Mouse (Mus musculus) heart, embryonic 10.5 days (tissue): ENCODE results near the gene Hfe2. TPM values are rescaled to one million over a fixed set of nuclear protein-coding genes. Genes with fewer than 3 reads are reported as not detected.

Source experiments
- DNase-seq: peaks from one replicate; pipeline ENCODE4 v3.0.0-alpha.2; 2017; ENCODE audit warnings: low spot score
- H3K27ac ChIP-seq: fragments of 300-500 bp; sonication (generic); 2 replicates; pipeline ENCODE4 v1.5.1; 2016; ENCODE audit warnings: mild to moderate bottlenecking
- H3K27me3 ChIP-seq: fragments of 300-500 bp; sonication (generic); 2 replicates; pipeline ENCODE4 v1.6.1; 2016; ENCODE audit warnings: mild to moderate bottlenecking; ENCODE audit not compliant: poor library complexity, insufficient read depth, severe bottlenecking
- H3K36me3 ChIP-seq: fragments of 300-500 bp; sonication (generic); 2 replicates; pipeline ENCODE4 v1.6.1; 2016; ENCODE audit warnings: mild to moderate bottlenecking, moderate library complexity
- H3K4me1 ChIP-seq: fragments of 300-500 bp; sonication (generic); 2 replicates; pipeline ENCODE4 v1.6.1; 2016; ENCODE audit warnings: mild to moderate bottlenecking
- H3K4me3 ChIP-seq: fragments of 300-500 bp; sonication (generic); 2 replicates; pipeline ENCODE4 v1.5.1; 2016; ENCODE audit warnings: mild to moderate bottlenecking, moderate library complexity
- H3K9me3 ChIP-seq: fragments of 300-500 bp; sonication (generic); 2 replicates; pipeline ENCODE4 v1.6.1; 2016; ENCODE audit warnings: mild to moderate bottlenecking, moderate library complexity
- WGBS: fragments of 180-500 bp; shearing (Covaris S2); methylation state at CpG from one replicate; pipeline ENCODE4 v1.1.7; 2016; 5-methylcytosine and 5-hydroxymethylcytosine counted together
- polyA plus RNA-seq: library from polyadenylated mRNA; unstranded; fragments of >200 nt; fragmentation: Nextera tagmentation; extraction: Ambion mirVana; gene quantifications from 2 replicates; pipeline ENCODE4 v1.2.1, GENCODE M21; 2016

Hfe2 gene
- polyA plus RNA-seq, 1 experiment from 2014 or later = 5.5 TPM

- H3K4me3 ChIP-seq = no peak overlapping the region
- WGBS = 61% methylated on average over 12 of the region's 12 CpGs
- DNase-seq = no peak
- H3K27me3 ChIP-seq = peaks cover 43% of the 10 kb centered on the region
- H3K36me3 ChIP-seq = 0 out of 2 replicates have a peak, but pooled peaks cover 1% of the 10 kb centered on the region
- H3K9me3 ChIP-seq = no peaks in the 10 kb centered on the region
- H3K27ac ChIP-seq = peak overlapping the region; percentile 83; the same call in 1 of the 2 replicates
- peaks cover 53% of the 10 kb centered on the region for H3K4me1 ChIP-seq
These were observed 753 bp upstream of the Hfe2 start for GRCm38 (mm10) chr3:96524028-96524810.

- peaks cover 48% of the 10 kb centered on the region for H3K4me1 ChIP-seq
- H3K9me3 ChIP-seq = no peaks in the 10 kb centered on the region
- 0 out of 2 replicates have a peak, but pooled peaks cover 3% of the 10 kb centered on the region for H3K36me3 ChIP-seq
- H3K27me3 ChIP-seq = peaks cover 47% of the 10 kb centered on the region
- WGBS = 61% methylated on average over 11 of the region's 11 CpGs
- peak overlapping the region; percentile 66 for H3K4me3 ChIP-seq
- peak overlapping the region; percentile 83; the same call in 1 of the 2 replicates for H3K27ac ChIP-seq
- DNase-seq = no peak
These were observed 1.2 kb downstream of the Hfe2 start for GRCm38 (mm10) chr3:96526013-96526762.

- Histone ChIP-seq H3K4me1 (peaks cover 48% of the 10 kb centered on the region), H3K27me3 (peaks cover 47% of the 10 kb centered on the region), H3K27ac (peak overlapping the region; percentile 83; the same call in 1 of the 2 replicates), H3K36me3 (0 out of 2 replicates have a peak, but pooled peaks cover 3% of the 10 kb centered on the region), H3K4me3 (peak overlapping the region; percentile 66), H3K9me3 (no peaks in the 10 kb centered on the region)
- 4% methylated on average over 44 of the region's 44 CpGs for WGBS
- DNase-seq = no peak
These were observed 2.0 kb downstream of the Hfe2 start for GRCm38 (mm10) chr3:96526864-96527542.

GRCm38 (mm10) chr3:96528506-96528905, 3.5 kb downstream of the Hfe2 start:
- H3K27ac ChIP-seq = no peak overlapping the region
- peaks cover 48% of the 10 kb centered on the region for H3K4me1 ChIP-seq
- 0 out of 2 replicates have a peak, but pooled peaks cover 3% of the 10 kb centered on the region for H3K36me3 ChIP-seq
- peaks cover 47% of the 10 kb centered on the region for H3K27me3 ChIP-seq
- DNase-seq = no peak
- WGBS = 49% methylated on average over 9 of the region's 9 CpGs
- no peak overlapping the region for H3K4me3 ChIP-seq
- H3K9me3 ChIP-seq = no peaks in the 10 kb centered on the region

GRCm38 (mm10) chr3:96532050-96532449, 7.1 kb downstream of the Hfe2 start:
- Histone ChIP-seq H3K4me3 (no peak overlapping the region), H3K27ac (no peak overlapping the region), H3K36me3 (0 out of 2 replicates have a peak, but pooled peaks cover 3% of the 10 kb centered on the region), H3K9me3 (no peaks in the 10 kb centered on the region), H3K27me3 (peaks cover 31% of the 10 kb centered on the region), H3K4me1 (peaks cover 17% of the 10 kb centered on the region)
- no peak for DNase-seq
- WGBS = 52% methylated on average over 7 of the region's 7 CpGs

GRCm38 (mm10) chr3:96534300-96534699, 9.3 kb downstream of the Hfe2 start:
- no peak overlapping the region for H3K4me3 ChIP-seq
- peaks cover 9% of the 10 kb centered on the region; the same call in 1 of the 2 replicates for H3K27me3 ChIP-seq
- no peak for DNase-seq
- no peaks in the 10 kb centered on the region for H3K9me3 ChIP-seq
- peaks cover 2% of the 10 kb centered on the region; the same call in 1 of the 2 replicates for H3K4me1 ChIP-seq
- H3K27ac ChIP-seq = no peak overlapping the region
- 55% methylated on average over 2 of the region's 2 CpGs for WGBS
- 0 out of 2 replicates have a peak, but pooled peaks cover 2% of the 10 kb centered on the region for H3K36me3 ChIP-seq

GRCm38 (mm10) chr3:96539316-96539715, 14.3 kb downstream of the Hfe2 start:
- H3K27me3 ChIP-seq = 0 out of 2 replicates have a peak, but pooled peaks cover 6% of the 10 kb centered on the region
- no peak for DNase-seq
- 73% methylated on average over 2 of the region's 2 CpGs for WGBS
- no peak overlapping the region for H3K27ac ChIP-seq
- peaks cover 5% of the 10 kb centered on the region; the same call in 1 of the 2 replicates for H3K4me1 ChIP-seq
- no peaks in the 10 kb centered on the region for H3K9me3 ChIP-seq
- H3K36me3 ChIP-seq = no peaks in the 10 kb centered on the region
- no peak overlapping the region for H3K4me3 ChIP-seq

- WGBS = 40% methylated on average over 6 of the region's 6 CpGs
- no peaks in the 10 kb centered on the region for H3K36me3 ChIP-seq
These were observed 15.8 kb downstream of the Hfe2 start for GRCm38 (mm10) chr3:96540740-96541139.

GRCm38 (mm10) chr3:96541328-96542078, 16.5 kb downstream of the Hfe2 start:
- 20% methylated on average over 14 of the region's 14 CpGs for WGBS
- Histone ChIP-seq H3K4me1 (peaks cover 5% of the 10 kb centered on the region; the same call in 1 of the 2 replicates), H3K27me3 (0 out of 2 replicates have a peak, but pooled peaks cover 6% of the 10 kb centered on the region), H3K9me3 (no peaks in the 10 kb centered on the region), H3K4me3 (no peak overlapping the region), H3K36me3 (no peaks in the 10 kb centered on the region), H3K27ac (peak overlapping the region; percentile 24; the same call in 1 of the 2 replicates)
- DNase-seq = no peak

More at GRCm38 (mm10) chr3:96540740-96541139, 15.8 kb downstream of the Hfe2 start:
- DNase-seq = no peak
- no peak overlapping the region for H3K27ac ChIP-seq
- H3K27me3 ChIP-seq = 0 out of 2 replicates have a peak, but pooled peaks cover 6% of the 10 kb centered on the region
- H3K9me3 ChIP-seq = no peaks in the 10 kb centered on the region
- peaks cover 5% of the 10 kb centered on the region; the same call in 1 of the 2 replicates for H3K4me1 ChIP-seq
- no peak overlapping the region for H3K4me3 ChIP-seq

GRCm38 (mm10) chr3:96542554-96542953, 17.6 kb downstream of the Hfe2 start:
- DNase-seq = no peak
- Histone ChIP-seq H3K9me3 (no peaks in the 10 kb centered on the region), H3K27me3 (0 out of 2 replicates have a peak, but pooled peaks cover 6% of the 10 kb centered on the region), H3K4me1 (peaks cover 9% of the 10 kb centered on the region; the same call in 1 of the 2 replicates), H3K36me3 (no peaks in the 10 kb centered on the region), H3K4me3 (no peak overlapping the region), H3K27ac (no peak overlapping the region)
- WGBS = 69% methylated on average over 8 of the region's 8 CpGs

GRCm38 (mm10) chr3:96543345-96543744, 18.4 kb downstream of the Hfe2 start:
- Histone ChIP-seq H3K27ac (no peak overlapping the region), H3K9me3 (no peaks in the 10 kb centered on the region), H3K27me3 (0 out of 2 replicates have a peak, but pooled peaks cover 6% of the 10 kb centered on the region), H3K4me3 (no peak overlapping the region), H3K4me1 (peaks cover 11% of the 10 kb centered on the region; the same call in 1 of the 2 replicates), H3K36me3 (no peaks in the 10 kb centered on the region)
- 83% methylated on average over 11 of the region's 11 CpGs for WGBS
- DNase-seq = no peak
